Mouse (Mus musculus): ENCODE data around the gene Ccdc82.

- TF ChIP-seq POLR2A (IDR thresholded peaks at IDR 0.05; ENCODE audit: borderline replicate concordance, insufficient read depth, low read length) (no peak), CTCF (IDR thresholded peaks at IDR 0.05; ENCODE audit: borderline replicate concordance, insufficient read depth, low read depth, low read length) (no peak)
Observed at GRCm38 (mm10) chr9:13203109-13203508, 43.6 kb upstream of the Ccdc82 start.
